Mouse (Mus musculus): Measurements from ENCODE around the gene Fam120a. TPM values are rescaled to one million over a fixed set of nuclear protein-coding genes. Genes with fewer than 3 reads are reported as not detected.

Fam120a gene
- polyA plus RNA-seq (2012; rRNA removed), result 49.3 and 70.3 TPM in 2 replicates

DNA sequence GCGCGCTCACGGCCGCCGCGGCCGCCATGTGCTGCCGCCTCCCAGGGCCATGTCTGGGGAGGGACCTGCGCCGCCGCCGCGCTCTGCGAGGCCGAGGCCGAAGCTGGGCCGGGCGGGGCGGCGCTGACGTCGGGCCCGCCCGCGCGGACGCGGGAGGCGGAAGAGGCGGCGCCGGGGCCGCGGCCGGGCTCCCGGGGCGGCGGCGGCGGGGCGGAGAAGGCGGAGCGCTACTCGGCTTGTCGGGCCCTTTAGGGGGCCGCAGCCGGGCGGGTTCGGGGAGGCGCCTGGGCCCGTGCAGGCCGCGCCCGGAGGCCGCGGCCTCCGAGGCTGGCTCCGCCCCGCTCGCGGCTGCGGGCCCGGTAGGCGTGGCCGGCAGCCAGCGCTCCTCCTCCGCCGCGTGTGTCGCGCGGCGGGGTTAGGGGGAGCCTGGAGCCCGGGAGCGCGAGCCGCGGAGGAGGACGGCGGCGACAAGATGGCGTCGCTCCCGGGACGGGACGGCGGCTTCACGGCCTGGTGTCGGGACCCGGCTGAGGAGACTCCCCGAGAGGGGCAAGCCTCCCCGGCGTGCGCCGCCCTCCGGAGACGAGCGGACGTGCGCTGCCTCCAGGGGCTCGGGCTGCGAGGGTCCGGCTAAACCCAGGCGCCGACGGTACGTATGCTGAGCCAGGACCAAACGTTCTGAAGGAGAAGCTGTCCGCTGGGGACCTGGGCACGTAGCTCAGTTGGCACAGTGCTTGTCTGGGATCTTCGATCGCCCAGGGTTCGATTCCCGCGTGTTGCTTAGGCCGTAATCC lies at the start of gene Fam120a:
Gene Fam120a (minus strand): TSS at position 62 of the 794 bp plus-strand sequence.

DNA sequence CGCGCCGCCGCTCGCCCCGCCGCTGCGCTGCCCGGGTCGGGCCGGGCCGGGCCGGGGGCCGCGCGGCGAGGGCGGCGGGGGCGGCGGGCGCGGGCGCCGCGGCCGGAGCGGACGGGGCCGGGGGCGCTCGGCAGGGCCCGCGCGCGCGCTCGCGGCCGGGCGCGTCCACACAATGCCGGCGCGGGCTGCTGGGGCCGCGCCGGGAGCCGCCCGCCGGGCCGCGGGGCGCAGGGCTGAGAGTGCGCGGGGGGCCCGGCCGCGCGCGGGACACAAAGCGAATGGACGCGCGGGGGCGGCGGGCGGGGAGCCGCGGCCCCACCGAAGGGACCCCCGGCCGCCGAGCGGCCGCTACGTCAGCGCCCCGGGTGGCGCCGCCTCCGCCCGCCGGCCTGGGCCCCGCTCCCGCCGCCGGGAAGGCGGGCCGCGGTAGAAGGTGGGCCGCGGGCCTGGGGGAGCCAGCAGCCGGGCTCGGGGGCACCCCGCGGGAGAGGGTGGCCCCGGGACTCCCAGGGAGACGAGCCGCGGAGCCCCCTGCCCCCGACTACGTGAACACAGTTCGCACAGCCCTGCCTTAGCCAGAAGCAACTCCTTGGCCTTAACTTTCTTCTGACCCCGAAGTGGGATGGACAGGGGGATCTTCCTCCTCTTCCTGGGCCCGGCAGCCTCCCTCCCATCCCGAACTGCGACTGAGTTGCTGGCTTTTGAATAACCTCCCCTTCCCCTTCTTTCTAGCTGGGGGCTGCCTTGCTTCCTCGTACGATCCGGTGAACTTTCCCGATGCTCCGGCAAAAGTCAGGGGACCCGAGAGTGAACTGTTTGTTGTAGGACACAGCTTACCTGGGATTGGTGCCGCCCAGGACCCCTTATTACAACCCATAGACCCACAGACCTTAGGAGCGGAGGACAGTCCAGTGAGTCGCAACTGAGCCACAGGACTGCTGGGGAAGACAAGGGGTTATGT lies 96.8 kb downstream of the Fam120a start, which contains the start of gene Phf2:
Gene Phf2 (minus strand): TSS at position 349 of the 961 bp plus-strand sequence.

Other genes starting within 250 kb of the Fam120a start
- 34.5 and 34.9 TPM in 2 replicates for gene Phf2, start 96.9 kb downstream of the Fam120a start, polyA plus RNA-seq (2012; rRNA removed)
- 19.8 and 23.7 TPM in 2 replicates for gene Wnk2, start 180.0 kb upstream of the Fam120a start, polyA plus RNA-seq (2012; rRNA removed)
- gene Ninj1, start 219.5 kb upstream of the Fam120a start, polyA plus RNA-seq (2012; rRNA removed), result 26.9 and 29.9 TPM in 2 replicates
- 13.6 and 22.5 TPM in 2 replicates for gene Card19, start 248.0 kb upstream of the Fam120a start, polyA plus RNA-seq (2012; rRNA removed)

All from central nervous system, embryonic 11.5 days (tissue).